ENCODE assay signal across 10 mouse cellular contexts in genomic region chr7:19755851-19756786, GRCm38 (mm10). TPM values are rescaled to one million over a fixed set of nuclear protein-coding genes. Genes with fewer than 3 reads are reported as not detected.
DNase-seq lines count a peak whose midpoint lies in the region; ATAC-seq lines count a peak whose summit lies in the region.
"Had no signal": no experiment of that assay in that cellular context is flagged by ENCODE, and none has a peak within 500 bp of the region (broad histone marks: within the 10 kb centered on the region; RNA-seq: fewer than 3 reads in every experiment).

No protein-coding gene starts in this region.

- no peaks in the 10 kb centered on the region for H3K27me3 ChIP-seq in limb, embryonic 12.5 days
- H3K27me3 ChIP-seq in limb, embryonic 10.5 days (ENCODE audit: low read depth, poor library complexity, severe bottlenecking) = no peaks in the 10 kb centered on the region
- H3K27me3 ChIP-seq: embryonic facial prominence, embryonic 13.5 days; neural tube, embryonic 12.5 days had no signal

- H3K4me3 ChIP-seq in limb, embryonic 12.5 days (replicated peaks) = no peak overlapping the region
- no peak overlapping the region for H3K4me3 ChIP-seq in limb, embryonic 10.5 days
- H3K4me3 ChIP-seq: embryonic facial prominence, embryonic 13.5 days; neural tube, embryonic 12.5 days had no signal

- no peak overlapping the region for H3K4me2 ChIP-seq in limb, embryonic 12.5 days
- H3K4me2 ChIP-seq: embryonic facial prominence, embryonic 13.5 days; neural tube, embryonic 12.5 days had no signal

- peaks cover 11% of the 10 kb centered on the region; the same call in 1 of the 2 replicates for H3K36me3 ChIP-seq in limb, embryonic 12.5 days
- no peaks in the 10 kb centered on the region; the same call in 1 of the 2 replicates for H3K36me3 ChIP-seq in limb, embryonic 10.5 days
- H3K36me3 ChIP-seq: neural tube, embryonic 12.5 days had no signal

- ATAC-seq in limb, embryonic 12.5 days (ENCODE audit: insufficient number of reproducible peaks, insufficient read depth, low FRiP score, low TSS enrichment, low read depth) = no peak

- H3K9ac ChIP-seq in limb, embryonic 12.5 days (replicated peaks) = 0 out of 2 replicates have a peak overlapping the region, but pooled peaks have one; percentile 23
- H3K9ac ChIP-seq: embryonic facial prominence, embryonic 13.5 days; neural tube, embryonic 12.5 days had no signal

- H3K27ac ChIP-seq in limb, embryonic 12.5 days = no peak overlapping the region
- H3K27ac ChIP-seq in limb, embryonic 10.5 days = no peak overlapping the region
- H3K27ac ChIP-seq: embryonic facial prominence, embryonic 13.5 days; neural tube, embryonic 12.5 days had no signal

- no peak for DNase-seq in limb, embryonic 10.5 days (ENCODE audit: low spot score)
- peak; percentile 90 for DNase-seq in gastrocnemius, postnatal 25 days
- peak; percentile 64 for DNase-seq in kidney, adult 18-20 months
- DNase-seq in lung, postnatal 25 days (ENCODE audit: low spot score) = peak; percentile 80
- DNase-seq in cerebellum, postnatal 10 days = no peak
- no peak for DNase-seq in left cerebral cortex, adult 9 months (ENCODE audit: low spot score in 2 of 2)
- DNase-seq in urinary bladder, postnatal 25 days (ENCODE audit: low spot score) = no peak

- no peaks in the 10 kb centered on the region for H3K9me3 ChIP-seq in limb, embryonic 12.5 days
- H3K9me3 ChIP-seq in limb, embryonic 10.5 days (replicated peaks) = no peaks in the 10 kb centered on the region
- H3K9me3 ChIP-seq: embryonic facial prominence, embryonic 13.5 days; neural tube, embryonic 12.5 days had no signal

- 76% methylated on average over 23 of the region's 24 CpGs for WGBS in limb, embryonic 12.5 days
- WGBS in limb, embryonic 10.5 days = 82% methylated on average over 23 of the region's 24 CpGs

- 0 out of 2 replicates have a peak, but pooled peaks cover 8% of the 10 kb centered on the region for H3K4me1 ChIP-seq in limb, embryonic 12.5 days (replicated peaks)
- no peaks in the 10 kb centered on the region for H3K4me1 ChIP-seq in limb, embryonic 10.5 days
- H3K4me1 ChIP-seq: neural tube, embryonic 12.5 days had no signal

RNA-seq across cellular contexts. Expression of gene Nectin2, which starts 5.8 kb away (rescaled TPM):
- 65.0 and 74.9 TPM in 2 replicates for polyA plus RNA-seq in limb, embryonic 12.5 days (2016; fragmentation: Nextera tagmentation; extraction: Ambion mirVana)
- 78.1 and 87.9 TPM in 2 replicates for polyA plus RNA-seq in limb, embryonic 10.5 days (2016; fragmentation: Nextera tagmentation; extraction: Ambion mirVana)
- 1 to 10 TPM; 2.1 to 3.9 TPM for total RNA-seq in gastrocnemius, postnatal 25 days (2021)

RNA-seq across cellular contexts. Expression of gene Bcam, which starts 14.7 kb away (rescaled TPM):
- polyA plus RNA-seq in limb, embryonic 12.5 days (2016; fragmentation: Nextera tagmentation; extraction: Ambion mirVana) = 59.7 and 63.3 TPM in 2 replicates
- polyA plus RNA-seq in limb, embryonic 10.5 days (2016; fragmentation: Nextera tagmentation; extraction: Ambion mirVana) = 53.8 and 58.6 TPM in 2 replicates
- total RNA-seq in gastrocnemius, postnatal 25 days (2021) = 10 to 100 TPM; 25.3 to 33.9 TPM

RNA-seq across cellular contexts. Expression of gene Cblc, which starts 40.5 kb away (rescaled TPM):
- polyA plus RNA-seq in limb, embryonic 12.5 days (2016; fragmentation: Nextera tagmentation; extraction: Ambion mirVana) = 2.8 and 3.1 TPM in 2 replicates
- polyA plus RNA-seq in limb, embryonic 10.5 days (2016; fragmentation: Nextera tagmentation; extraction: Ambion mirVana) = 1.4 and 1.6 TPM in 2 replicates
- total RNA-seq in gastrocnemius, postnatal 25 days (2021) = not detected

RNA-seq across cellular contexts. Expression of gene Tomm40, which starts 40.9 kb away (rescaled TPM):
- 166 and 174 TPM in 2 replicates for polyA plus RNA-seq in limb, embryonic 12.5 days (2016; fragmentation: Nextera tagmentation; extraction: Ambion mirVana)
- 244 and 285 TPM in 2 replicates for polyA plus RNA-seq in limb, embryonic 10.5 days (2016; fragmentation: Nextera tagmentation; extraction: Ambion mirVana)
- total RNA-seq in gastrocnemius, postnatal 25 days (2021) = 10 to 100 TPM; 45.1 to 45.4 TPM

RNA-seq across cellular contexts. Expression of gene Apoe, which starts 57.1 kb away (rescaled TPM):
- 114 and 131 TPM in 2 replicates for polyA plus RNA-seq in limb, embryonic 12.5 days (2016; fragmentation: Nextera tagmentation; extraction: Ambion mirVana)
- 63.0 and 83.6 TPM in 2 replicates for polyA plus RNA-seq in limb, embryonic 10.5 days (2016; fragmentation: Nextera tagmentation; extraction: Ambion mirVana)
- total RNA-seq in gastrocnemius, postnatal 25 days (2021) = 100 to 1,000 TPM in 1 of 2 experiments, 10 to 100 TPM in 1; 53.5 to 108 TPM

Comparison
In these comparisons a context has a peak if more than half of its experiments do, and no peak if none do; other contexts are left out.
1. DNase-seq: peak in gastrocnemius, postnatal 25 days (single experiment), kidney, adult 18-20 months (single experiment) and lung, postnatal 25 days (single experiment); none in limb, embryonic 10.5 days (single experiment), cerebellum, postnatal 10 days (0 of 2), left cerebral cortex, adult 9 months (0 of 2) and urinary bladder, postnatal 25 days (single experiment).